Mouse (Mus musculus) spleen, adult 12 weeks (tissue): ENCODE measurements at regions not wholly inside any gene's neighbourhood (a gene's known extent, or its start where the extent isn't known, plus 50 kb on each side); places are given as distances from the start of the nearest gene placed in this dataset.

ENCODE experiments used
- DNase-seq: peaks from one replicate; pipeline ENCODE4 v3.0.0; 2022; ENCODE audit warnings: low spot score

DNA sequence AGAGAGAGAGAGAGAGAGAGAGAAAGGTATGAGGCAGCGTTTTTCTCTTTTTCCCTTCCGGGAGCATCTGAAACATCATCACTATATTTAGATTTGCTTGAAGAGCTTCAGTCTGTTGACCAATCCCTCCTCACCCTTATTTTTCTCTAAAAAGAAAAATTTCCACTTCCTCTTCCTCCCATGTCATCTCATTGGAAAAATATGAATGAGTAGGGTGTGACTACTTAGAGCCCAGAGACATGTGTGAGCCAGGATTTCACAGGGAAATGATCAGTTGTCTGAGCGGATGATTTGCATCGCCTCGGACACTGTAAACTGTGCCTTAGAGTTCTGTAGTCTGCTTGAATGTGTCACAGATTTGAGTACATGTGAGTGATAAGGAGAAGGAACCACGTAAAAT, 111.3 kb upstream of the Ptger4 start:
- DNase-seq: no peak

DNA sequence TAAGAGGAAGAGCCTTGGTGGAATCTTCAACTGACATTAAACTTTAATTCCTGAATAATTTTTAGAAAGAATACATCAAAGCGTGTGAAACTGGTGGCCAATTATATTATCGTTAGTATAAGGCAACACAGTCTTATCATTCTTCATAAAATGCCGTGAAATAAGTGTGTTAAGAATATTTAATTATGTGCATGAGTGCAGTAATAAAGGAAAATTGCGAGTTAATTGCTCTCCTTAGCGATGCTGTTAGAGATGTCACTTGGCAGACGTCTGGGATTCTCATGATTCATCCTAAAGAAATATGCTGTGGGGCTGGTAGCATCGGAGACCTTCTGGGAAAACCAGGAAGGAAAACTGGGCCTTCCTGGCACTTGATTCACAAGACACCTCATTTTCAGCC, 110.3 kb upstream of the Ptger4 start:
- no peak for DNase-seq

DNA sequence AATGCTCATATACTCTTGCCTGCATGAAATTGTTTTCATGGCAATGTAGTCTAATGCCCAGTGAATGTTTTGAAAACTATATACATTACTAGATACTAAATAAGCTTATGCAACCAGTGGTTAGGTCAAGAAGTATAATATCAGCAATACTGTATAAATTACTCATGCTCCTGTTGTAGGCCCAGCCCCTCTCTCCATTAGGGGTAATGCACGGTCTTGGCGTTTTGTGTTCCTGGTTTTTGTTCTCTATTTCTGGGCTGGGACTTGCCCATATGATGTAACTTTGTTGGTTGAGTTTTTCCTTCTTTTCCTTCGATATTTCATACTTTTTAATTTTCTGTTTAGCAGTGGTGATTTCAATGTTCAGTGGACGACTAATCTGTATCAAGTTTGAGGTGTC, 104.9 kb upstream of the Ptger4 start:
- DNase-seq: no peak

DNA sequence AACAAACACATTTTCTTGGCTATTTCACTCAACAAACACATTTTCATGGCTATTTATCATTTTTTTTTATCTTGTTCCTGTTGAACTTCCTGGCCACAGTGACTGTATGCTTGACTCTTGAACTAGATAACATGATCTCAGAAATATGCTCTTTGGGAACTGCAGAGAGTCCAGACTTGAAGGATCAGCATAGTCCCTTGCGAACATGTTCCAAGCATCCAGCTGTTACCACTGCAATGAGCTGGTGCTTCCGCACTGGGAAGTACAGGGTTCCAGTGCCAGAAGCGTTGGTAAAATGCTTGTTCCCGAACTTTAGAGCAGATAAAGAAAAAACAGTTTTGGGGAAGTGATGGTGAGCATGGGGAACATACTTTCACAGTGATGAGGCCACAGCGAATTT, 103.7 kb upstream of the Ptger4 start:
- no peak for DNase-seq

DNA sequence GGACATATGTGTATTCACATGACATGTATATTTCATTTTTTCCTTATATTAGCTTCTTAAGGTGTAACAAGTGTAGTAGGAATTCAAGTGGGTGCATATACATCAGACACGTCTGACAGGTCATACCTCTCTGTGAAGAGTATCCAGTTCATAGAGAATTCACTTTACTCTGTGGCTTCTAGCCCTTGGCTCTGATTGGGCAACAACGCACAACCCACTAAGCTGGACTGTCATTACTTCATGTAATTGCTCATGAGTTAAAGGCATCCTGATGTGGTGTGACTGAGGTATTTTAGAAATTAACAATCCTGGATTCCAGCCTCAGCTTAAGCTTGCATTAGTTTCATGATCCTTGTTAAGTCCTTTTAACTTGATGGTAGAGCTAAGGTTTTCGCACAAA, 103.0 kb upstream of the Ptger4 start:
- DNase-seq: no peak

DNA sequence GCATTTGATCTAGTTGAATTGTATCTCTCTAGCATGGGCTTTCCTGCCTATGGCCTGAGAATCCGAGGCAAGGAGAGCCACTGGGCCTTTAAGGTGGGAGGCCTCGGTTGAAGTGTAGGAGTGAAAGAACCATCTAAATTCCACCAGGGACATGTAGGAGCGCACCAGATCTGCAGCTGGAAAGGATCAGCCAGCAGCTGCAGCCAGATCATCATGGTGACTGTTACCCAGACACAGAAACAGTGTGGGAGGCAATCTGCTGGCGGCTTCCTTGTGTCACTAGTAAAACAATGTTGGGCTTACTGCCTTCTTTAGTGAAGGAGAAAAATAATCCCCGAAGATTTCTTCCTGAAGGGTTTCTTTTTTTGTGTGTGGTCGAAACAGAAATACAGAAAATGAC, 99.8 kb upstream of the Ptger4 start:
- DNase-seq: no peak

DNA sequence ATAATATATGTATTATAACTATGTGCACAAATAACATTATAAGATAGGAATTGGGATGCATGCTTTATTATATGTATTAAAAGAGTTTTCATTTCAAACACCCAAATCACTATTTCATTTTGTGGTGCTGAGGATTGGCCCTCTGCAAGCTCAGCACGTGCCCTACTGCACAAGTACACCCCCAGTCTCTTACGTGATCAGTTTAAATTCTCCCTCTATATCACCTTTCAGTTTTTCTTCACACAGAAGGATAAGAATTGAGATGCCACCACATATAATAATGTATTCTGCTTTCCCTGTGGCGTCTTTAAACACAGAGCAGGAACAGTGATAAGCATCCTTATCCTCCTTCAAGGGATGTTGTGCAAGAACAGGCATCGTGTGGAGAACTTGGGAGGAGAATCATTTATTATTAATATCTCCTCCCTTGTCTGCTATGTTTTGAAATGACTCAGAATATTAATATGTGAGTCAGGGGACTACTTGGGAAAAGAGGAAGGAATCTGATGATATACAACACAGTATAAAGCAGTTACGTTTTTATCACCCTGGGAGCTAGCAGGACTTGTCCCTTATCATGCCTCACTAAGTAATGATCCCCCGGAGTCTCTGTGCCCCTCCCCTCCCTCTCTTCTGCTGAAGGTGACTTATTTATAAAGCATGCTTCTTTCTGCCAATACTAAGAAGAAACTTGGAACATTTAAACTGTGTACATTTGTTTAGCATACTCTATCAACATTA, 91.7 kb upstream of the Ptger4 start:
- DNase-seq: no peak

DNA sequence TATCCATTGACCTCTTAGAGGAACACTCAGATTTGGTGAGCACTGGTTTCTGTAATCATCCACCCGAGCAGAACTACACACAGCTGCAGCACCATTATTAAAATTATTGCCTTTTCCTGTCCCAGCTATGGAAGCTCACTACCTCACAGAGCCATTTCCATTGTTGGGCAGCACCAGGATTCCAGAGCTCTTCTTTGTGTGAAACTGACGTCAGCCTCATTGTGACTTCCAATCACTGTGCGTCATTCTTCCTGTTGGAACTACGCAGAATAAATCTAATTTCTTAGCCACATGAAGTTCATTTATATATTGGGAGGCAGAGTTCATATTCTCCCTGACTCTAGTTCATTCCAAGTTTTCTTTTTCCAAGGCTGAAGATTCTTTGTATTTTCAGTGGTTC, 83.0 kb upstream of the Ptger4 start:
- DNase-seq: no peak

DNA sequence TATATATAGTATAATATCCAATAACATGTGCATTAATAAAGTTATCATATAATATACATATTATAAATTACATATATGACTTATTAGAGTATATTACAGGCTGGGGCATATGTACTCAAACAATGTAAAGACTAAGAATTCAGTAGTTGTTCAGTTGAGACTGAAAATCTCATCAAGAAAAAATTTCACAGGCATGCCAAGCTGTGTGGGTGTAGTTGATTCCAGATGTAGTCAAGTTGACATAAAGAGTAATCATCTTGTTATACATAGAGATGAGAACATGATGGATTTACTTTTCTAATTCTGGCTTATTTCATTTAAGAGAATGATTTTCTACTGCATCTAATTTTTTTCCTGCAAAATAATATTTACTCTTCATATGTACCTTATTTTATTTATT, 77.7 kb upstream of the Ptger4 start:
- DNase-seq: no peak

DNA sequence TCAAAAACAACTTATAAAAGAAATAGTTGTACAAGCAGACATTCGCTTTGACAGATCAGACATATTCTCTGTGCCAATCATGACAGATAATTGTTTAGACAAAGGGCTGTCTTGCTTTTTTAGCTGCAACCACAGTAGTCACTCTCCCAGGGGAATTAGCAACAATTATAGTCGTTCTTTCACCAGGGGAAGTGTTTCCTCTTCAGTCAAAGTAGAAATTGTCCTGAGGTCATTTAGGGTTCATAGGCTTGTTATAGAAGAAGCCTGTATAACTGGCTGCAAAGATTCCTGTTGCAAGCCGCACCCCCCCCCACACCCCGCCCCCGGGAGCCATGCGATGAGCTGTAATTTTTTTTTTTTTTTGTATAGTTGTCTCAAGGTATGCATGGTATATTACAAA, 68.2 kb upstream of the Ptger4 start:
- no peak for DNase-seq

DNA sequence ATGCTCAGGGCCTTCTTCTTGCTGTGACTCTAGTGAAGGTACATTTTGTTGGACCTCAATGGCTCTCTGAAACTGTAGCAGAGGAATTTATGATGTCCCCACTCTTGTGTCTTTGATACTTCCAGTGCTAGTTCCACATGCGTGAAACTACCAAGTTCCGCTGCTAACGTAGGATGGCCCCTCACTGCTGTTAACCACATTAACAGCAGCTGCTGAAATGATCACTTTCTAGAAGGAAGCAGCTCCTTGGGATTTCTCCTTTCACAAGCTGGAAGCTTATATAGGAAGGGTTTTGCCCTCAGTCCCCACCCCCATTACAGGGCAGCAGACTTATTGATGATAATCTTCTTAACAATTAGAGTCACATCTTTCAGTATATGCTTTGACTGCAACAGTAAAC, 66.0 kb upstream of the Ptger4 start:
- DNase-seq: no peak

DNA sequence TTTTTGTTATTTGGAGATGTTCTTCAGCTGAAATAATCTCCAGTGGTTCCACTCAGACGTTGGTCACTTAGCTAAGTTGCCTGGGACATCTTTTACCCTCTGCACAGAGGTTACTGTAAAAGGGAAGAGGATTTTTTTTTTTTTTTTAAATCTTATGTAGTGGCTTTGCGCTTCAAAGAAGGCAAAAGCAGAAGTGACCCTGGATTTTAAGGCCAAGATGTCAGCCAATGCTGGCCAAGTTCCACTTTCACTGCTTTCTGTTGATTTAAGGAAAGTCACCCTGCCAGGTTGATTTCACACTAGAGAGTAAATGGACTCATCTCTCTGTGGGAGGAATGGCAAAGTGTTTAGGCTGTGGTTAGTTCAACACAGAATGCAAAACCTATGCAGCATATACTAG, 58.4 kb upstream of the Ptger4 start:
- peak; percentile 1 for DNase-seq

DNA sequence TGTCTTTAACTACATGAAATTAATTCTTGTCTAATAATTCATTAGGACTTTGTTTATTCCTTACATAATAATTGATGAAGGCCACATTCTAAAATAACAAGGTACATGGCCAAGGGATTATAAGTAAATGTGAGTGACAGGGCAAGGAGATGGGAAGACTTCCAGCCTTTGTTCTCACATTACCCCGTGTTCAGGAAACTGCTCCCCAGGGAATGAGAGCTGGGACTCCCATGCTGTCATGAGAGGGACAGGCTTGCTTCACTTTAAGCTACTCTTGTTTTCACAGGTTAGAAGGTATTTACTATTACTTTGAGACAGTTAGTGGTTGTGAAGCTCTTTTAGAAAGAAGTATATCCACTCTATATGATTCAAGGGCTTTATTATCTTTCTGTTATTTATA, 55.8 kb upstream of the Ptger4 start:
- DNase-seq: no peak

DNA sequence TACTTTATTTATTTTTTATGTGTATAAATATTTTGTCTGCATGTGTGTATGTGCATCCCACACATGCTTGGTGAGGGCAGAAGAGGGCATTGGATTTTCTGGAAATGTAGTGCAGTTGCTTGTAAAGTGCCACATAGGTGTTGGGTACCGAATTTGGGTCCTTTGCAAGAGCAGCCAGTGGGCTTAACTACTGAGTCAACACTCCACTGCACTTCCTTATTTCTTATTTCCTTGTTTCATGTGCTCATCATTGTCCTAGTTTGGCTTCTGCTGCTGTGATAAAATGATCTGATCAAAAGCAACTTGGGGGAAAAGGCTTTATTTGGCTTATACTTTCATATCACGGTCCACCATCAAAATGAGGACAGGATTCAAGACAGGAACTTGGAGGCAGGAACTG, 53.0 kb upstream of the Ptger4 start:
- no peak for DNase-seq
